Mouse (Mus musculus): ENCODE measurements at regions not wholly inside any gene's neighbourhood (a gene's known extent, or its start where the extent isn't known, plus 50 kb on each side); places are given as distances from the start of the nearest gene placed in this dataset.

DNA sequence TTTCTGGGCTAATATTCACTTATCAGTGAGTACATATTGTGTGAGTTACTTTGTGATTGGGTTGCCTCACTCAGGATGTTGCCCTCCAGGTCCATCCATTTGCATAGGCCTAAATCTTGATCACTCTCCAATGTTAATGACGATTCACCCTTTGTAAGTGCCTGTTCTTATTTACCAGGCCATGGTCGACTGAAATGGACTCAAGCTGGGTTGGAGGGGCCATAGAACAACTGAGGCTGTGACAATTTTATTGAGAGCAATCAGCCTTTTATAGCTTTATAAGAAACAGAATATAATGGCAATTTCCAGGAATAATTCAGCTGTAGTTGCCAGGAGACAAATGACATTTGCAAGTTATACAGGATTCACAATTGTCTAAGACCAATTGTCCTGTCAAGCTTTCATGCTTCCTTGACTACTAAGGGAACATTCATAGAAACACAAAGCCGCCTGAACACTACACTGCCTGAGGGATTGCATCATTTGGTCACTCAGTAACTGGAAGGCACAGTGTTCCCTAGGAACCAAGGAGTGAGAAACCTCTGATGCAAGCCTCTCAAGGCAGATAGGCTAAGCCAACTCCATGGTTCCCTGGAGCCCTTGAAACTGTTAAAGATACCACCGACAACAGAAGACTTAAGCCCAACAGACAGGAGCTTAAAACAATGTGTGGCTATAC is 348.5 kb upstream of the Prmt6 start:
- Histone ChIP-seq H3K4me2 (replicated peaks) (no peak overlapping the region), H3K9me3 (no peaks in the 10 kb centered on the region), H3K27ac (no peak overlapping the region), H3K36me3 (no peaks in the 10 kb centered on the region), H3K4me1 (replicated peaks) (no peaks in the 10 kb centered on the region), H3K27me3 (no peaks in the 10 kb centered on the region), H3K4me3 (replicated peaks) (no peak overlapping the region), H3K9ac (replicated peaks) (no peak overlapping the region)
- ATAC-seq, result no peak
- 41% methylated on average over 4 of the region's 4 CpGs for WGBS

DNA sequence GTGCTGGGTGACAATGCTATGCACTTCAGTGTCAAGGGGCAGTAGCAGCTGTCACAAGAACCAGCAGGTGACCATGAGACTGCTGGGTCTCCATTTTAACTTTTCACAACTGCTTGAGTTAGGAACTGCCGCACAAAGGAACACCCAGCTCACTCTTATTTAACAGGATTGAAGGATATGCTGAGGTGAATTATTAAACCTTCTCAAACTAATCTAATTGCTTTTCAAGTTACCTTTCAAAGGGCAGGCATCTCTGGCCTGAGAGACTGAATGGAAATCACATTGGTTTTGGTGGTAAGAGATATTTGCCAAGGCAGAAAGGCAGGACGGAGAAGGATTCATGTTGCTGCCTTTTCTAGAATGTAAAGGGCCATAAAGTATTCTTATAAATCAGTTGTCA is 332.0 kb upstream of the Prmt6 start:
- Histone ChIP-seq H3K9ac (replicated peaks) (no peak overlapping the region), H3K36me3 (no peaks in the 10 kb centered on the region), H3K4me3 (replicated peaks) (no peak overlapping the region), H3K27me3 (no peaks in the 10 kb centered on the region), H3K4me2 (replicated peaks) (no peak overlapping the region), H3K4me1 (replicated peaks) (no peaks in the 10 kb centered on the region), H3K9me3 (no peaks in the 10 kb centered on the region), H3K27ac (no peak overlapping the region)
- no peak for ATAC-seq
- 48% methylated on average over 2 of the region's 2 CpGs for WGBS

- no peaks in the 10 kb centered on the region for H3K27me3 ChIP-seq
- no peak for ATAC-seq
- H3K9ac ChIP-seq (replicated peaks), result no peak overlapping the region
- H3K4me2 ChIP-seq (replicated peaks), result no peak overlapping the region
- H3K4me3 ChIP-seq (replicated peaks), result no peak overlapping the region
- no peaks in the 10 kb centered on the region for H3K36me3 ChIP-seq
- no peaks in the 10 kb centered on the region for H3K4me1 ChIP-seq (replicated peaks)
- WGBS, result 90% methylated on average over 1 of the region's 1 CpGs
- H3K27ac ChIP-seq, result no peak overlapping the region
- H3K9me3 ChIP-seq, result no peaks in the 10 kb centered on the region
These were observed 328.5 kb upstream of the Prmt6 start for GRCm38 (mm10) chr3:110579261-110579660.

DNA sequence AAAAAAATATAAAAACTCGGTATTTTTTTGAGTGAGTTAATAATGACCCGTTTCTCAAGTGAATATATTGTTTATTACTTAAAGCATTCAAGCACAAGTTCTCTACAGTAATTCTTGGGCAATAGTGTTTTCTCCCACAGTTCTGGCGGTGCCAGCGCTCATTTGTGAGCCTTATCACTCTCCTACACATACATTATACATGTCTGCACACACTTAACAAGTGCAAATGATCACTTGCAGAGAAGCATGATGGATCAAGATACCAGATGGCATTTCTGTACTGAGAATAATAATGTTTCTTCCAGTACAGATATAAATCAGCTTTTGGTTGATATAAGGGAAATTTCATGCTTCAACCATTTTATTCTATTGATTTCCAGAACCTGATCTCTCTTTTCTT is 316.4 kb upstream of the Prmt6 start:
- ATAC-seq, result no peak
- Histone ChIP-seq H3K36me3 (no peaks in the 10 kb centered on the region), H3K27ac (no peak overlapping the region), H3K4me2 (replicated peaks) (no peak overlapping the region), H3K4me1 (replicated peaks) (no peaks in the 10 kb centered on the region), H3K9me3 (no peaks in the 10 kb centered on the region), H3K27me3 (no peaks in the 10 kb centered on the region), H3K9ac (replicated peaks) (no peak overlapping the region), H3K4me3 (replicated peaks) (no peak overlapping the region)
- 84% methylated on average over 4 of the region's 4 CpGs for WGBS

DNA sequence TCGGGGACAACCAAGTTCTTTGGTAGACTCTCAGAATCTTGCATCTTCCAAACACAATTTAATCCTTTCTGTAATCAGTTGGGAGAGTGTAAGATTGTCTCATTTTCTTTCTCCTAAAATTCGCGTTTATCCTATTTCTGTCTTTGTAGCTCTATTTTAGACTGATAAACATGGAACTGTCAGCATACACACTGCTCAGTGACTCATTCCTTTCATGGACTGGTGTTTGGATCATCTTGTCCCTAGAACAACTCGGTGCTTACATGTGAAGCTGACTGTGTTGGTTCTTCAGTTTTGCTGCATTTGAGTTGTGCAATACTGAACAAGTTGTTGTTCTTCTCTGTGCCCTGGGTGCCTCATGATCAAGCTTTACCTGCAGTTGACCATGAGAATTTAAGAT is 296.5 kb upstream of the Prmt6 start:
- Histone ChIP-seq H3K4me3 (replicated peaks) (no peak overlapping the region), H3K4me1 (replicated peaks) (no peaks in the 10 kb centered on the region), H3K36me3 (no peaks in the 10 kb centered on the region), H3K9ac (replicated peaks) (no peak overlapping the region), H3K9me3 (no peaks in the 10 kb centered on the region), H3K4me2 (replicated peaks) (no peak overlapping the region), H3K27me3 (no peaks in the 10 kb centered on the region), H3K27ac (no peak overlapping the region)
- 86% methylated on average over 4 of the region's 4 CpGs for WGBS
- no peak for ATAC-seq

DNA sequence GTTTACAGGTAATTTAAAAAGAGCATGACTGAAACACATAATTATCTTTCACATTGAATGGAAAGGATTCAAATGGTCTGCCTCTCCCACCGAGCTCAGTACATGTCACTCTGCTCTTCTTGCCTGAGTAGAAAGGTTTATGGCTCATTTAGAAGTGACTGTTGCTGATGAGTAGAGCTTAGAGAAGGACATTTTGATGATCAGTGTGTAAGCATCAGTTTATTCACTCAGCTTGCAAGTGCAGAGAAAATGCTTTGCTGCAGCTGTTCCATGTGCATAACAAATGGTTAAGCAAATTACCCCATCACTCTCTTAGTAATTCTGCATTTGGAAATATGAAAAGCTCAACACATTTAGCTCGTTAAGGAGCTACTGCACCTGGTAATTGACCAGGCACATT is 287.5 kb upstream of the Prmt6 start:
- Histone ChIP-seq H3K27me3 (no peaks in the 10 kb centered on the region), H3K4me2 (replicated peaks) (no peak overlapping the region), H3K9me3 (no peaks in the 10 kb centered on the region), H3K27ac (no peak overlapping the region), H3K9ac (replicated peaks) (no peak overlapping the region), H3K36me3 (no peaks in the 10 kb centered on the region), H3K4me1 (replicated peaks) (no peaks in the 10 kb centered on the region), H3K4me3 (replicated peaks) (no peak overlapping the region)
- 0 out of 2 replicates have a peak, but pooled peaks have one; percentile 37 for ATAC-seq
- WGBS, result 47% methylated on average over 2 of the region's 2 CpGs

All from midbrain, embryonic 13.5 days (tissue).